Mouse (Mus musculus) heart, embryonic 14.5 days (tissue): ENCODE measurements around the gene Sirt5. TPM values are rescaled to one million over a fixed set of nuclear protein-coding genes. Genes with fewer than 3 reads are reported as not detected.

Experiments
- ATAC-seq: fragments of 200-750 bp; cut with Nextera tagmentation; 2 replicates; pipeline ENCODE4 v1.8.0; 2017; ENCODE audit warnings: low read depth, moderate TSS enrichment; ENCODE audit not compliant: insufficient number of reproducible peaks, insufficient read depth, low FRiP score
- H3K27ac ChIP-seq, 2 experiments: fragments of 200-500 bp in 1 of 2; fragments of 300-500 bp in 1 of 2; sonication (generic) in 1 of 2; replicated peaks in 1 of 2; 2 replicates each; pipeline ENCODE4 v1.5.1; 2012 to 2014; ENCODE audit warnings: low read depth in 2 of 2, low read length in 2 of 2, control low read depth in 1 of 2, mild to moderate bottlenecking in 1 of 2, mixed read lengths in 1 of 2; ENCODE audit not compliant: control insufficient read depth in 1 of 2, insufficient read depth in 1 of 2
- H3K27me3 ChIP-seq: fragments of 300-500 bp; sonication (generic); 2 replicates; pipeline ENCODE4 v1.6.1; 2014; ENCODE audit warnings: mild to moderate bottlenecking, low read length, control low read depth; ENCODE audit not compliant: control insufficient read depth, insufficient read depth
- H3K36me3 ChIP-seq: fragments of 300-500 bp; sonication (generic); 2 replicates; pipeline ENCODE4 v1.6.1; 2014; ENCODE audit warnings: mild to moderate bottlenecking, control low read depth, low read length, mixed read lengths; ENCODE audit not compliant: control insufficient read depth, insufficient read depth
- H3K4me1 ChIP-seq, 2 experiments: fragments of 200-500 bp in 1 of 2; fragments of 300-500 bp in 1 of 2; sonication (generic) in 1 of 2; 2 replicates each; pipeline ENCODE4 v1.6.1; 2012 to 2014; ENCODE audit warnings: low read length in 2 of 2, control low read depth in 1 of 2, mixed read lengths in 1 of 2; ENCODE audit not compliant: control insufficient read depth in 2 of 2, insufficient read depth in 2 of 2
- H3K4me2 ChIP-seq: fragments of 300-500 bp; sonication (generic); 2 replicates; pipeline ENCODE4 v1.6.1; 2014; ENCODE audit warnings: mild to moderate bottlenecking, low read length
- H3K4me3 ChIP-seq, 2 experiments: fragments of 200-500 bp in 1 of 2; fragments of 300-500 bp in 1 of 2; sonication (generic) in 1 of 2; 2 replicates each; pipeline ENCODE4 v1.5.1; 2012 to 2014; ENCODE audit warnings: low read length in 2 of 2, mild to moderate bottlenecking in 2 of 2, control low read depth in 1 of 2, low read depth in 1 of 2, moderate library complexity in 1 of 2; ENCODE audit not compliant: control insufficient read depth in 1 of 2, insufficient read depth in 1 of 2
- H3K9ac ChIP-seq: fragments of 300-500 bp; sonication (generic); 2 replicates; pipeline ENCODE4 v1.6.1; 2014; ENCODE audit warnings: mild to moderate bottlenecking, low read length
- H3K9me3 ChIP-seq: fragments of 300-500 bp; sonication (generic); 2 replicates; pipeline ENCODE4 v1.6.1; 2016; ENCODE audit warnings: low read length, control low read depth; ENCODE audit not compliant: control insufficient read depth
- WGBS: fragments of 180-500 bp; shearing (Covaris S2); extraction: QIAGEN DNeasy Blood & Tissue Kit; methylation state at CpG from one replicate; pipeline ENCODE4 v1.1.7; 2014; 5-methylcytosine and 5-hydroxymethylcytosine counted together
- polyA plus RNA-seq: library from polyadenylated mRNA; unstranded; fragments of >200 nt; fragmentation: Nextera tagmentation; extraction: Ambion mirVana; gene quantifications from 2 replicates; pipeline ENCODE4 v1.2.1, GENCODE M21; 2014

Gene Sirt5
- polyA plus RNA-seq, 1 experiment from 2014 or later, result 31.8 TPM

GRCm38 (mm10) chr13:43412311-43412710, 47.0 kb downstream of the Sirt5 start:
- Histone ChIP-seq H3K9ac (no peak overlapping the region), H3K4me3 (no peak overlapping the region), H3K9me3 (no peaks in the 10 kb centered on the region), H3K4me2 (no peak overlapping the region), H3K36me3 (peaks cover 94% of the 10 kb centered on the region), H3K27me3 (no peaks in the 10 kb centered on the region), H3K27ac (no peak overlapping the region), H3K4me1 (no peaks in the 10 kb centered on the region)
- 80% methylated on average over 7 of the region's 7 CpGs for WGBS
- no peak for ATAC-seq

GRCm38 (mm10) chr13:43413611-43414010, 48.3 kb downstream of the Sirt5 start:
- Histone ChIP-seq H3K9me3 (no peaks in the 10 kb centered on the region), H3K36me3 (peaks cover 92% of the 10 kb centered on the region), H3K4me2 (no peak overlapping the region), H3K4me1 (no peaks in the 10 kb centered on the region), H3K27ac (no peak overlapping the region), H3K9ac (no peak overlapping the region), H3K27me3 (no peaks in the 10 kb centered on the region), H3K4me3 (no peak overlapping the region)
- 99% methylated on average over 2 of the region's 2 CpGs for WGBS
- no peak for ATAC-seq

DNA sequence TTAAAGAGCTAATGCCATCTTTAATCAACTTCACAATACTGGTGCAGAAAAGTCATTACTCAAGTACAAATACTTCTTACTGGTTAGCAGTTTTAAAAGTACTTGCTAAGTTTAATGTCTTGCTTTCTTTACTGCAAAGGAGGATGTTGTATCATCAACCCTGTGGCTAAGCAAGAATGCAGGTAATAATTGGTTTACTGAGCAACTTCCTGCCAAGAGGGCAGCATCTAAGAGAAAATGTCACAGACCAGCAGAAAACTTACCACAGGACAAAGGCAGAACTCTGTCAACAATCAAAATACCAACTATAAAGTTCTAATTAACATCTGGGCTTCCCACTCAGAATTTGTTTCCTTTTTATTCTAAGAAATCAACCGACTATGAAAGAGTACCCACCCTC, 50.0 kb downstream of the Sirt5 start:
- Histone ChIP-seq H3K4me1 (no peaks in the 10 kb centered on the region), H3K4me3 (no peak overlapping the region), H3K9me3 (no peaks in the 10 kb centered on the region), H3K36me3 (peaks cover 93% of the 10 kb centered on the region), H3K27me3 (no peaks in the 10 kb centered on the region), H3K27ac (no peak overlapping the region), H3K9ac (no peak overlapping the region), H3K4me2 (no peak overlapping the region)
- WGBS, result 87% methylated on average over 1 of the region's 1 CpGs
- ATAC-seq, result no peak

DNA sequence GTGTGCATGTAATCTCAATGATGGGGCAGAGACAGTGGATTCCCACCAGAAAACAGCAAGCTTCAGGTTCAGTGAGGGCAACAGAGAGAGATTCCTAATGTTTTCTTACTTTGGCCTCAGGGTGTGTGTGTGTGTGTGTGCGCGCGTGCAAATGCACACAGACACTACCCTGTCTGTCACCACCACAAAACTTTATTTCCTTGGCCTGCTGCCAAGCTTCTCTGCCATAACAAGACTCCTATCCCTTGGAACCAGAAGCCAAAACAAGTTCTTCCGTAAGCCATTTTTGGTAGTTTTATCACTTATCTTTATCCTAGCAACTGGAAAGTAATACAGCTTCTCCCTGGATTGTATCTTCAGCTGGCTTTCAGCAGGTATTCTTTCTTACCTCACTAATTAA, 63.1 kb downstream of the Sirt5 start:
- Histone ChIP-seq H3K36me3 (peaks cover 24% of the 10 kb centered on the region; the same call in 1 of the 2 replicates), H3K27me3 (no peaks in the 10 kb centered on the region), H3K4me2 (no peak overlapping the region), H3K4me1 (no peaks in the 10 kb centered on the region), H3K9ac (no peak overlapping the region), H3K4me3 (no peak overlapping the region), H3K9me3 (no peaks in the 10 kb centered on the region), H3K27ac (no peak overlapping the region)
- ATAC-seq, result no peak
- 75% methylated on average over 4 of the region's 4 CpGs for WGBS

GRCm38 (mm10) chr13:43433395-43433794, 68.1 kb downstream of the Sirt5 start:
- H3K27me3 ChIP-seq, result no peaks in the 10 kb centered on the region
- ATAC-seq, result no peak
- no peak overlapping the region for H3K9ac ChIP-seq
- no peaks in the 10 kb centered on the region for H3K4me1 ChIP-seq
- no peaks in the 10 kb centered on the region for H3K9me3 ChIP-seq
- no peak overlapping the region for H3K4me2 ChIP-seq
- no peak overlapping the region for H3K4me3 ChIP-seq
- 96% methylated on average over 2 of the region's 2 CpGs for WGBS
- H3K27ac ChIP-seq, result no peak overlapping the region
- peaks cover 11% of the 10 kb centered on the region; the same call in 1 of the 2 replicates for H3K36me3 ChIP-seq

DNA sequence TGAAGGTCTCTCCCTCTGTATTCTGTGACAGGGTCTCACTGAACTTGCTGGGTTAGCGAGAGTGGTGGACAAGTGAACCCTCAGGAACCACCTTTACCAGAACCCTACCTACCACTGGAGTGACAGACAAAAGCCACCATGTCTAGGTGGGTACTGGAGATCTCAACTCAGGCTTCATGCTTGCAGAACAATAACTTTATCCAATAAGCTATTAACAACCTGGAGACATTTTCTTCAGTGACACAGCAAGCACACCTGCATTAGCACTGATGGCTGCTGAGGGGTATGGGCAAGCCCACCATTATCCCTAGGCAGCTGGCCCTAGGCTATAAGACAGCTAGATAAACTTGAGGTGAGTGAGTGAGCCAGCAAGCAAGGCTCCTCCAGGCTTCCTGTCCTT, 75.1 kb downstream of the Sirt5 start:
- H3K9ac ChIP-seq, result no peak overlapping the region
- H3K36me3 ChIP-seq, result no peaks in the 10 kb centered on the region
- H3K27me3 ChIP-seq, result no peaks in the 10 kb centered on the region
- H3K4me3 ChIP-seq, result no peak overlapping the region
- no peak overlapping the region for H3K4me2 ChIP-seq
- no peak for ATAC-seq
- WGBS, result 95% methylated on average over 1 of the region's 1 CpGs
- H3K4me1 ChIP-seq, result no peaks in the 10 kb centered on the region; a peak in 1 of 4 replicates
- no peaks in the 10 kb centered on the region for H3K9me3 ChIP-seq
- H3K27ac ChIP-seq, result no peak overlapping the region

GRCm38 (mm10) chr13:43442551-43442950, 77.3 kb downstream of the Sirt5 start:
- Histone ChIP-seq H3K9me3 (no peaks in the 10 kb centered on the region), H3K4me3 (no peak overlapping the region), H3K4me1 (peaks cover 2 to 6% of the 10 kb centered on the region in 2 experiments; a peak in 1 of 4 replicates), H3K27ac (no peak overlapping the region), H3K36me3 (no peaks in the 10 kb centered on the region), H3K4me2 (no peak overlapping the region), H3K27me3 (no peaks in the 10 kb centered on the region), H3K9ac (no peak overlapping the region)
- WGBS, result 87% methylated on average over 1 of the region's 1 CpGs
- ATAC-seq, result no peak

DNA sequence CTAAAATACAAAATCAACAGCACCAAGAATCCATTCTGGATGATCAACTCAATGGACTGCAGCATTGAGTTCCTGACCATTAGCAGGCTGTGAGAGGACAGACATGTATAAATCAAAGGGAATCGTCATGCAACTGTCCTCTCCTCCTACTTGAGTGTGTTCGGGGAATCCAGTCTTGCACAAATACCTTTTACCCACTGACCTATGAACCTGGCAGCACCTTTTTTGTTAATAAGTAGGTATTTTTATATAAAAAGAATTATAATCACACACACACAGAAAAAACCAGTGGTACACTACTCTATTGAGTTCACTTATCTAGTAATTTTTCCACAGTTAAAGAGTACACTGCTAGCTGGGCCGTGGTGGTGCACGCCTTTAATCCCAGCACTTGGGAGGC, 78.4 kb downstream of the Sirt5 start:
- H3K27me3 ChIP-seq, result no peaks in the 10 kb centered on the region
- no peak overlapping the region for H3K27ac ChIP-seq
- H3K9ac ChIP-seq, result no peak overlapping the region
- 95% methylated on average over 4 of the region's 4 CpGs for WGBS
- ATAC-seq, result no peak
- H3K4me2 ChIP-seq, result no peak overlapping the region
- no peaks in the 10 kb centered on the region for H3K9me3 ChIP-seq
- H3K4me1 ChIP-seq, result peaks cover 2 to 7% of the 10 kb centered on the region in 2 experiments; a peak in 1 of 4 replicates
- H3K36me3 ChIP-seq, result no peaks in the 10 kb centered on the region
- no peak overlapping the region for H3K4me3 ChIP-seq
